Mouse (Mus musculus) midbrain, embryonic 12.5 days (tissue): ENCODE data around the gene Dcaf12. TPM values are rescaled to one million over a fixed set of nuclear protein-coding genes. Genes with fewer than 3 reads are reported as not detected.

Experiments used
- ATAC-seq: fragments of 200-750 bp; cut with Nextera tagmentation; 2 replicates; pipeline ENCODE4 v1.8.0; 2017; ENCODE audit warnings: low read depth, moderate TSS enrichment, moderate library complexity; ENCODE audit not compliant: low FRiP score
- H3K27ac ChIP-seq: fragments of 300-500 bp; sonication (generic); replicated peaks from 2 replicates; pipeline ENCODE4 v1.5.1; 2016; ENCODE audit warnings: mild to moderate bottlenecking
- H3K27me3 ChIP-seq: fragments of 300-500 bp; sonication (generic); 2 replicates; pipeline ENCODE4 v1.6.1; 2016; ENCODE audit warnings: mild to moderate bottlenecking
- H3K36me3 ChIP-seq: fragments of 300-500 bp; sonication (generic); 2 replicates; pipeline ENCODE4 v1.6.1; 2016
- H3K4me1 ChIP-seq: fragments of 300-500 bp; sonication (generic); 2 replicates; pipeline ENCODE4 v1.6.1; 2016
- H3K4me2 ChIP-seq: fragments of 300-500 bp; sonication (generic); replicated peaks from 2 replicates; pipeline ENCODE4 v1.6.1; 2016; ENCODE audit warnings: mild to moderate bottlenecking, moderate library complexity
- H3K4me3 ChIP-seq: fragments of 300-500 bp; sonication (generic); 2 replicates; pipeline ENCODE4 v1.5.1; 2016; ENCODE audit warnings: mild to moderate bottlenecking
- H3K9ac ChIP-seq: fragments of 300-500 bp; sonication (generic); replicated peaks from 2 replicates; pipeline ENCODE4 v1.6.1; 2016; ENCODE audit warnings: mild to moderate bottlenecking, moderate library complexity
- H3K9me3 ChIP-seq: fragments of 300-500 bp; sonication (generic); 2 replicates; pipeline ENCODE4 v1.6.1; 2016; ENCODE audit warnings: mild to moderate bottlenecking
- WGBS: fragments of 180-500 bp; shearing (Covaris S2); methylation state at CpG from one replicate; pipeline ENCODE4 v1.1.7; 2016; 5-methylcytosine and 5-hydroxymethylcytosine counted together
- polyA plus RNA-seq: library from polyadenylated mRNA; unstranded; fragments of >200 nt; fragmentation: Nextera tagmentation; extraction: Ambion mirVana; gene quantifications from 2 replicates; pipeline ENCODE4 v1.2.1, GENCODE M21; 2016

Dcaf12 gene
- polyA plus RNA-seq, 1 experiment from 2014 or later: 73.1 TPM

GRCm38 (mm10) chr4:41304302-41304701 lies 10.4 kb downstream of the Dcaf12 start:
- peaks cover 54% of the 10 kb centered on the region for H3K36me3 ChIP-seq
- ATAC-seq: no peak

GRCm38 (mm10) chr4:41303671-41304070 lies 11.0 kb downstream of the Dcaf12 start:
- H3K9ac ChIP-seq: no peak overlapping the region
- H3K4me3 ChIP-seq: no peak overlapping the region
- H3K27ac ChIP-seq: no peak overlapping the region
- no peak for ATAC-seq
- H3K4me2 ChIP-seq: no peak overlapping the region
- H3K36me3 ChIP-seq: peaks cover 54% of the 10 kb centered on the region
- no peaks in the 10 kb centered on the region for H3K4me1 ChIP-seq
- WGBS: 94% methylated on average over 7 of the region's 7 CpGs
- no peaks in the 10 kb centered on the region for H3K27me3 ChIP-seq
- H3K9me3 ChIP-seq: no peaks in the 10 kb centered on the region

More at GRCm38 (mm10) chr4:41304302-41304701, 10.4 kb downstream of the Dcaf12 start:
- H3K4me1 ChIP-seq: no peaks in the 10 kb centered on the region
- no peak overlapping the region for H3K4me3 ChIP-seq
- no peak overlapping the region for H3K4me2 ChIP-seq
- no peak overlapping the region for H3K27ac ChIP-seq
- no peaks in the 10 kb centered on the region for H3K27me3 ChIP-seq
- 72% methylated on average over 3 of the region's 3 CpGs for WGBS
- H3K9me3 ChIP-seq: no peaks in the 10 kb centered on the region
- no peak overlapping the region for H3K9ac ChIP-seq

GRCm38 (mm10) chr4:41298976-41299375 lies 15.7 kb downstream of the Dcaf12 start:
- Histone ChIP-seq H3K27me3 (no peaks in the 10 kb centered on the region), H3K9ac (no peak overlapping the region), H3K4me3 (no peak overlapping the region), H3K4me2 (no peak overlapping the region), H3K27ac (no peak overlapping the region), H3K4me1 (no peaks in the 10 kb centered on the region), H3K36me3 (peaks cover 89% of the 10 kb centered on the region), H3K9me3 (no peaks in the 10 kb centered on the region)
- 94% methylated on average over 5 of the region's 5 CpGs for WGBS
- no peak for ATAC-seq

GRCm38 (mm10) chr4:41295960-41296359 lies 18.7 kb downstream of the Dcaf12 start:
- H3K36me3 ChIP-seq: peaks cover 96% of the 10 kb centered on the region
- H3K9me3 ChIP-seq: no peaks in the 10 kb centered on the region
- no peaks in the 10 kb centered on the region for H3K27me3 ChIP-seq
- no peaks in the 10 kb centered on the region; the same call in 1 of the 2 replicates for H3K4me1 ChIP-seq
- 94% methylated on average over 7 of the region's 7 CpGs for WGBS
- no peak for ATAC-seq
- no peak overlapping the region for H3K4me3 ChIP-seq
- H3K4me2 ChIP-seq: no peak overlapping the region
- no peak overlapping the region for H3K9ac ChIP-seq
- no peak overlapping the region for H3K27ac ChIP-seq

- Histone ChIP-seq H3K9me3 (no peaks in the 10 kb centered on the region), H3K27me3 (no peaks in the 10 kb centered on the region), H3K36me3 (peaks cover 96% of the 10 kb centered on the region), H3K4me2 (no peak overlapping the region), H3K9ac (no peak overlapping the region), H3K27ac (no peak overlapping the region), H3K4me3 (no peak overlapping the region), H3K4me1 (no peaks in the 10 kb centered on the region; the same call in 1 of the 2 replicates)
- WGBS: 93% methylated on average over 11 of the region's 11 CpGs
- ATAC-seq: no peak
These were observed 19.2 kb downstream of the Dcaf12 start for GRCm38 (mm10) chr4:41295507-41295906.

- 81% methylated on average over 4 of the region's 4 CpGs for WGBS
- no peak overlapping the region for H3K27ac ChIP-seq
- no peak overlapping the region for H3K4me2 ChIP-seq
- H3K9me3 ChIP-seq: no peaks in the 10 kb centered on the region
- H3K36me3 ChIP-seq: peaks cover 88% of the 10 kb centered on the region
- H3K9ac ChIP-seq: no peak overlapping the region
- no peaks in the 10 kb centered on the region; the same call in 1 of the 2 replicates for H3K4me1 ChIP-seq
- no peaks in the 10 kb centered on the region for H3K27me3 ChIP-seq
- peak; percentile 23; the same call in 1 of the 2 replicates for ATAC-seq
- no peak overlapping the region for H3K4me3 ChIP-seq
These were observed 20.8 kb downstream of the Dcaf12 start for GRCm38 (mm10) chr4:41293907-41294306.

- 88% methylated on average over 7 of the region's 7 CpGs for WGBS
- ATAC-seq: no peak
- H3K36me3 ChIP-seq: peaks cover 49% of the 10 kb centered on the region
- H3K4me2 ChIP-seq: no peak overlapping the region
- H3K27me3 ChIP-seq: no peaks in the 10 kb centered on the region
- H3K4me1 ChIP-seq: no peaks in the 10 kb centered on the region; the same call in 1 of the 2 replicates
- no peak overlapping the region for H3K27ac ChIP-seq
- H3K9ac ChIP-seq: no peak overlapping the region
- no peak overlapping the region for H3K4me3 ChIP-seq
- no peaks in the 10 kb centered on the region for H3K9me3 ChIP-seq
These were observed 24.9 kb downstream of the Dcaf12 start for GRCm38 (mm10) chr4:41289802-41290201.

- Histone ChIP-seq H3K27me3 (no peaks in the 10 kb centered on the region), H3K4me2 (no peak overlapping the region), H3K27ac (no peak overlapping the region), H3K4me3 (no peak overlapping the region), H3K9me3 (no peaks in the 10 kb centered on the region), H3K4me1 (no peaks in the 10 kb centered on the region), H3K36me3 (peaks cover 18% of the 10 kb centered on the region), H3K9ac (no peak overlapping the region)
- WGBS: 25% methylated on average over 3 of the region's 3 CpGs
- no peak for ATAC-seq
These were observed 28.3 kb downstream of the Dcaf12 start for GRCm38 (mm10) chr4:41286420-41286819.

- WGBS: 88% methylated on average over 2 of the region's 2 CpGs
These were observed 30.6 kb downstream of the Dcaf12 start for GRCm38 (mm10) chr4:41284087-41284486.

GRCm38 (mm10) chr4:41275927-41276326 lies 38.8 kb downstream of the Dcaf12 start:
- peak overlapping the region; percentile 87; the same call in 1 of the 2 replicates for H3K27ac ChIP-seq
- H3K4me2 ChIP-seq: peak overlapping the region; percentile 49
- H3K4me3 ChIP-seq: peak overlapping the region; percentile 92
- H3K36me3 ChIP-seq: 0 out of 2 replicates have a peak, but pooled peaks cover 4% of the 10 kb centered on the region
- H3K9me3 ChIP-seq: no peaks in the 10 kb centered on the region
- peak overlapping the region; percentile 63 for H3K9ac ChIP-seq
- H3K27me3 ChIP-seq: no peaks in the 10 kb centered on the region
- H3K4me1 ChIP-seq: peaks cover 24% of the 10 kb centered on the region
- ATAC-seq: no peak
- whole genome bisulfite sequencing: 74% methylated on average over 5 of the region's 5 CpGs

More at GRCm38 (mm10) chr4:41284087-41284486, 30.6 kb downstream of the Dcaf12 start:
- Histone ChIP-seq H3K27me3 (no peaks in the 10 kb centered on the region), H3K9ac (no peak overlapping the region), H3K4me2 (no peak overlapping the region), H3K9me3 (no peaks in the 10 kb centered on the region), H3K27ac (no peak overlapping the region), H3K36me3 (no peaks in the 10 kb centered on the region), H3K4me3 (no peak overlapping the region), H3K4me1 (no peaks in the 10 kb centered on the region)
- no peak for ATAC-seq

GRCm38 (mm10) chr4:41274980-41275850 lies 39.5 kb downstream of the Dcaf12 start, which contains the start of gene Ubap2:
Gene Ubap2 (minus strand): TSS chr4:41275144.
- Histone ChIP-seq H3K4me3 (peak within 1 kb of the TSS; percentile 92), H3K9ac (peak within 1 kb of the TSS; percentile 91), H3K4me1 (peaks cover 24% of the 10 kb centered on the region), H3K36me3 (peaks cover 11% of the 10 kb centered on the region), H3K27ac (peak within 1 kb of the TSS; percentile 87), H3K9me3 (no peaks in the 10 kb centered on the region), H3K4me2 (peak within 1 kb of the TSS; percentile 79), H3K27me3 (no peaks in the 10 kb centered on the region)
- ATAC-seq: peak; percentile 97
- under 1% methylated on average over 60 of the region's 60 CpGs for WGBS

GRCm38 (mm10) chr4:41274377-41274979 lies 40.2 kb downstream of the Dcaf12 start:
- Histone ChIP-seq H3K4me2 (peak overlapping the region; percentile 79), H3K9me3 (no peaks in the 10 kb centered on the region), H3K27ac (peak overlapping the region; percentile 87), H3K4me1 (peaks cover 24% of the 10 kb centered on the region), H3K27me3 (no peaks in the 10 kb centered on the region), H3K4me3 (peak overlapping the region; percentile 92), H3K9ac (peak overlapping the region; percentile 91), H3K36me3 (peaks cover 18% of the 10 kb centered on the region)
- peak; percentile 78; the same call in 1 of the 2 replicates for ATAC-seq
- WGBS: 2% methylated on average over 18 of the region's 18 CpGs
